In the genomic region with DNA sequence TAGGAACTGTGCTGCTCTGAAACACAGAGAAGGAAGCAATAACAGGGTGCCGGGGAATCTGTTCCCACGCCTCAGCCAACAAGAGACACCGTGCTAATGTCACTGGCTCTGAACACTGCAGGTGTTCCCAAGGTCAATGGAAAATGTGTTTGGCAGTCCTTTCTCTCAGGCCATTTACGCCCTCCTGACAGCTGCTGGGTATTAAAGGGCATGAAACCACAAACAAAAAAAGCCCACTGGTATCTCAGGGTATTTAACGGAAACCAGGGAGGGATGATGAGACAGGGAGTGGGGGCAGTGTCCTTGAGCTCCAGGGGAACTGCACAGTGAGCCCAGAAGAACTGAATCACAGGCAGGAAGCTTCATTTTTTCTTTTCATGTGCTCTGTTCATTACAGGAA, we compare ENCODE assay signal across 12 mouse cellular contexts. TPM values are rescaled to one million over a fixed set of nuclear protein-coding genes. Genes with fewer than 3 reads are reported as not detected.
"Had no signal": no experiment of that assay in that cellular context is flagged by ENCODE, and none has a peak within 500 bp of the region (broad histone marks: within the 10 kb centered on the region; RNA-seq: fewer than 3 reads in every experiment).

No protein-coding gene starts in this region.

- H3K27me3 ChIP-seq: limb, embryonic 12.5 days; liver, embryonic 13.5 days; neural tube, embryonic 12.5 days had no signal

- H3K27ac ChIP-seq: kidney, postnatal 0 days; limb, embryonic 12.5 days; liver, embryonic 13.5 days; neural tube, embryonic 12.5 days; stomach, postnatal 0 days had no signal

- H3K4me3 ChIP-seq: limb, embryonic 12.5 days; liver, embryonic 13.5 days; neural tube, embryonic 12.5 days had no signal

- H3K4me1 ChIP-seq: limb, embryonic 12.5 days; liver, embryonic 13.5 days; neural tube, embryonic 12.5 days had no signal

- DNase-seq: kidney, adult 9 months; kidney, postnatal 4 days; liver; liver, embryonic 13.5 days; liver, postnatal 0 days; midbrain, embryonic 14.5 days; thymus, postnatal 4 days had no signal

RNA-seq across cellular contexts. Expression of a gene that starts 42.8 kb away (rescaled TPM):
- total RNA-seq: megakaryocyte-erythroid progenitor cell, adult 5-6 weeks had no signal
